Mouse (Mus musculus) liver, adult 2 months (tissue): ENCODE results near the gene Gpx4. TPM values are rescaled to one million over a fixed set of nuclear protein-coding genes. Genes with fewer than 3 reads are reported as not detected.
A peak's percentile ranks its signal among the peaks of the same experiment; 100 is the strongest.

Source experiments
- DNase-seq: peaks from one replicate; pipeline ENCODE4 v3.0.0-alpha.2; 2011; ENCODE audit warnings: low read depth, low spot score; ENCODE audit errors: extremely low read depth
- H3K27ac ChIP-seq: fragments of 200-500 bp; replicated peaks from 2 replicates; pipeline ENCODE4 v1.5.1; 2012; ENCODE audit warnings: low read depth, mild to moderate bottlenecking, control low read depth, inconsistent platforms, low read length; ENCODE audit not compliant: insufficient read depth
- H3K27me3 ChIP-seq: fragments of 200-500 bp; 2 replicates; pipeline ENCODE4 v1.6.1; 2012; ENCODE audit warnings: mild to moderate bottlenecking, moderate library complexity, low read length, inconsistent platforms; ENCODE audit not compliant: control insufficient read depth, insufficient read depth
- H3K36me3 ChIP-seq: fragments of 200-500 bp; 2 replicates; pipeline ENCODE4 v1.6.1; 2012; ENCODE audit warnings: low read length, inconsistent platforms; ENCODE audit not compliant: control insufficient read depth, insufficient read depth
- H3K4me1 ChIP-seq: fragments of 200-500 bp; 2 replicates; pipeline ENCODE4 v1.6.1; 2011; ENCODE audit warnings: low read length; ENCODE audit not compliant: control insufficient read depth, insufficient read depth
- H3K4me3 ChIP-seq: fragments of 200-500 bp; 2 replicates; pipeline ENCODE4 v1.5.1; 2011; ENCODE audit warnings: low read depth, mild to moderate bottlenecking, control low read depth, low read length, moderate library complexity; ENCODE audit not compliant: insufficient read depth
- H3K79me2 ChIP-seq: fragments of 200-500 bp; 2 replicates; pipeline ENCODE4 v1.6.1; 2012; ENCODE audit warnings: inconsistent platforms, mild to moderate bottlenecking, low read length, moderate library complexity; ENCODE audit not compliant: control insufficient read depth, insufficient read depth
- H3K9ac ChIP-seq: fragments of 200-500 bp; 2 replicates; pipeline ENCODE4 v1.6.1; 2012; ENCODE audit warnings: low read depth, mild to moderate bottlenecking, control low read depth, inconsistent platforms, low read length
- CTCF ChIP-seq: fragments of 200-500 bp; IDR thresholded peaks from 2 replicates; pipeline ENCODE4 v1.5.1; 2011; ENCODE audit warnings: low read depth, low read length, control low read depth
- POLR2A ChIP-seq: fragments of 200-500 bp; IDR thresholded peaks from 2 replicates; pipeline ENCODE4 v1.6.1; 2011; ENCODE audit warnings: low read length, control low read depth; ENCODE audit not compliant: insufficient read depth; ENCODE audit errors: extremely low read depth
- WGBS: fragments of 180-500 bp; shearing (Covaris S2); methylation state at CpG from one replicate; pipeline ENCODE4 v1.1.7; 2018; 5-methylcytosine and 5-hydroxymethylcytosine counted together
- polyA plus RNA-seq: library from polyadenylated mRNA; depleted of rRNA; stranded (reverse); fragments of >200 nt; gene quantifications from 2 replicates; pipeline ENCODE4 v1.2.3, GENCODE M21; 2012
- total RNA-seq: library from RNA; depleted of rRNA; stranded (reverse); fragments of >200 nt; gene quantifications from 2 replicates; pipeline ENCODE4 v1.2.3, GENCODE M21; 2014

Gene Gpx4
- total and polyA plus RNA-seq, 2 experiments: 535 to 752 TPM

GRCm38 (mm10) chr10:80087483-80087882 lies 40.5 kb downstream of the Gpx4 start:
- no peak overlapping the region for H3K9ac ChIP-seq
- TF ChIP-seq POLR2A: no peak
- no peak for TF ChIP-seq CTCF
- H3K36me3 ChIP-seq: peaks cover 10% of the 10 kb centered on the region; the same call in 1 of the 2 replicates
- 75% methylated on average over 8 of the region's 8 CpGs for WGBS
- H3K4me1 ChIP-seq: peaks cover 32% of the 10 kb centered on the region
- H3K4me3 ChIP-seq: no peak overlapping the region
- no peak overlapping the region for H3K27ac ChIP-seq
- no peak for DNase-seq
- H3K79me2 ChIP-seq: peaks cover 62% of the 10 kb centered on the region
- no peaks in the 10 kb centered on the region for H3K27me3 ChIP-seq

- WGBS: 56% methylated on average over 4 of the region's 4 CpGs
- TF ChIP-seq CTCF: peak; percentile 64
- no peak for TF ChIP-seq POLR2A
- H3K27ac ChIP-seq: no peak overlapping the region
- peaks cover 75% of the 10 kb centered on the region for H3K79me2 ChIP-seq
- peaks cover 8% of the 10 kb centered on the region; the same call in 1 of the 2 replicates for H3K36me3 ChIP-seq
- DNase-seq: no peak
- H3K4me1 ChIP-seq: peaks cover 46% of the 10 kb centered on the region
- H3K4me3 ChIP-seq: no peak overlapping the region
- H3K9ac ChIP-seq: no peak overlapping the region
- no peaks in the 10 kb centered on the region for H3K27me3 ChIP-seq
Observed at GRCm38 (mm10) chr10:80089146-80089545, 42.2 kb downstream of the Gpx4 start.

GRCm38 (mm10) chr10:80091527-80091926 lies 44.6 kb downstream of the Gpx4 start:
- peaks cover 78% of the 10 kb centered on the region for H3K79me2 ChIP-seq
- WGBS: 91% methylated on average over 6 of the region's 6 CpGs
- H3K4me1 ChIP-seq: peaks cover 68% of the 10 kb centered on the region
- no peak for TF ChIP-seq CTCF
- no peak for TF ChIP-seq POLR2A
- no peak for DNase-seq
- no peak overlapping the region for H3K9ac ChIP-seq
- 0 out of 2 replicates have a peak overlapping the region, but pooled peaks have one; percentile 14 for H3K27ac ChIP-seq
- no peak overlapping the region for H3K4me3 ChIP-seq
- no peaks in the 10 kb centered on the region for H3K36me3 ChIP-seq
- H3K27me3 ChIP-seq: no peaks in the 10 kb centered on the region

GRCm38 (mm10) chr10:80092690-80093089 lies 45.7 kb downstream of the Gpx4 start:
- Histone ChIP-seq H3K27ac (peak overlapping the region; percentile 48), H3K36me3 (no peaks in the 10 kb centered on the region), H3K79me2 (peaks cover 77% of the 10 kb centered on the region), H3K9ac (peak overlapping the region; percentile 19; the same call in 1 of the 2 replicates), H3K4me3 (no peak overlapping the region), H3K4me1 (peaks cover 73% of the 10 kb centered on the region), H3K27me3 (no peaks in the 10 kb centered on the region)
- no peak for TF ChIP-seq CTCF
- no peak for TF ChIP-seq POLR2A
- WGBS: 50% methylated on average over 5 of the region's 5 CpGs
- DNase-seq: no peak

GRCm38 (mm10) chr10:80094085-80094484 lies 47.1 kb downstream of the Gpx4 start:
- no peak for TF ChIP-seq CTCF
- no peak for TF ChIP-seq POLR2A
- H3K4me3 ChIP-seq: no peak overlapping the region; the same call in 1 of the 2 replicates
- H3K36me3 ChIP-seq: no peaks in the 10 kb centered on the region
- peaks cover 75% of the 10 kb centered on the region for H3K79me2 ChIP-seq
- H3K9ac ChIP-seq: peak overlapping the region; percentile 8; the same call in 1 of the 2 replicates
- H3K27me3 ChIP-seq: no peaks in the 10 kb centered on the region
- H3K27ac ChIP-seq: peak overlapping the region; percentile 80
- 24% methylated on average over 6 of the region's 6 CpGs for WGBS
- peak; percentile 98 for DNase-seq
- peaks cover 81% of the 10 kb centered on the region for H3K4me1 ChIP-seq

- peak; percentile 88 for DNase-seq
- 19% methylated on average over 3 of the region's 3 CpGs for WGBS
- no peak for TF ChIP-seq CTCF
- TF ChIP-seq POLR2A: no peak
- peaks cover 82% of the 10 kb centered on the region for H3K4me1 ChIP-seq
- peak overlapping the region; percentile 39 for H3K9ac ChIP-seq
- no peaks in the 10 kb centered on the region for H3K27me3 ChIP-seq
- H3K79me2 ChIP-seq: peaks cover 75% of the 10 kb centered on the region
- H3K4me3 ChIP-seq: no peak overlapping the region
- H3K36me3 ChIP-seq: no peaks in the 10 kb centered on the region
- H3K27ac ChIP-seq: peak overlapping the region; percentile 80
Observed at GRCm38 (mm10) chr10:80094684-80095083, 47.7 kb downstream of the Gpx4 start.
